Mouse (Mus musculus): ENCODE results near the gene Abcf2. TPM values are rescaled to one million over a fixed set of nuclear protein-coding genes. Genes with fewer than 3 reads are reported as not detected.
"Not testable (repeated sequence)": the region's sequence is repeated elsewhere in the genome, so short reads cannot be mapped to it uniquely, and the experiment has no call there.

Gene Abcf2
- total RNA-seq, 2 experiments from 2014 or later = 62.8 to 81.3 TPM

DNA sequence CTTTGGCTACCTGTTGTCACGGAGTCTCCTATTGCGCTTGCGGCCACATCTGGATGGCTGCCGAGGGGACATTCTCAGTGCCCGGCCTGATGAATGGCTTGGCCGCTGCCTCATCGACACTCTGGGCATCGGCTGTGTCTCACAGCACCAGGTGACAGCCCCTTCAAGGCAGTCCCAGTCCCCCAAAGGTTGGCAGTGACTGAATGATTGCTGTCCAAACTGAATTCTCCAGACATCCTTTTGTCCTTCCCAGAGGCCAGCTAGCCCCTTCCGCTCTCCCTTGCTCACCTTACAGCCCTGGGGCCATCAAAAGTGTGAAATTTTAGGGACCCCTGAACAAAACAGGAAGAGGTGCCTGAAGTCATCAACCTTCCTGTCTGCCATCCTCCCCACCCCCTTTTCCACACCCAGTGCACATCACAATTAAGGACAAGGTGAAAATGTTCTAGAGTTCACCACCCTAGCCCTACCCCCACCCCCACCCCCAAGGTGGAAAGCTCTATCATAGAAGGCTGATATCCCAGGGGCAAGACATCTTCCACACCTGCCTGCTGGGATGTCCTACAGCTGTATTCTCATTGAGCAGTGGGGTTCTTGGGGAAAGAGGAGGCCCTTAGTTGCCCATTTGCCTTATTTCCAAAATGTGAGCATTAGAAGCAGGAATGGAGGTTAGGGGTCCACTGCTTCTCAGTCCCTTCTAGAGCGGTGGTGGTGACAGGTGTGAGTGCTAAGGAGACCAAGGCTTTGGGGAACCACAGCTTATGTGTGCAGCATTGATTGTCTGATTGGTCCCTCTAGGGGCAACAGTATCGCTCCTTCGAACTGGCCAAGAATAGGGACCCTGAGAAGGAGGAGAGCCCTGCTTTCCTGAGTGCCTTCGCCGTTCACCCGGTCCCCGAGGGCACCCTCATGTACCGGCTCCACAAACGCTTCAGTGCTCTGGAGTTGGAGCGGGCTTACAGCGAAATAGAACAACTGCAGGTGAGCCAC lies 12.5 kb upstream of the Abcf2 start:
- no peak for DNase-seq (ENCODE audit: low spot score in 2 of 2)

- no peak for DNase-seq (ENCODE audit: low spot score in 2 of 2)
Measured at GRCm38 (mm10) chr5:24587200-24587577, 9.9 kb upstream of the Abcf2 start.

- DNase-seq (ENCODE audit: low spot score in 2 of 2) = peak; percentile 70
Measured at GRCm38 (mm10) chr5:24586547-24587199, 9.4 kb upstream of the Abcf2 start, which contains the start of gene Chpf2. Chpf2 (plus strand) TSS chr5:24586741.

DNA sequence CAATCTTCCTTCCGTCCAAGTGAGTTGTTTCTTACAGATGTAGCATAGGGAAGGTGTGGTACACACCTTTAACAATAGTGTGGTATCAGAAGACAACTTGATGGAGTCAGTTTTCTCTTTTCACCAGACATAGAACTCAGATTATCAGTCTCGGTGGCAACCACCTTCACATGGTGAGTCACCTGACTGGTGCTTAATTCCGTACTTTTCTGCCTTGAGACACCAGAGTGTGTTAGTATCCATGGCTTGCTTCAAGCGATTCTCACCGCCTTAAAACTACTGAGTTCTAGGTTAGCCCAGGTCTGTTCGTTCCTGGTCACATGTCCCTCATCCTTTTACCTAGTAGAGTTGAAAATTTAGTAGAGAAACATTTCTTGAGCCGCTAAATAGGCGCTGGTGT lies 8.8 kb upstream of the Abcf2 start:
- DNase-seq (ENCODE audit: low spot score in 2 of 2) = no peak

DNA sequence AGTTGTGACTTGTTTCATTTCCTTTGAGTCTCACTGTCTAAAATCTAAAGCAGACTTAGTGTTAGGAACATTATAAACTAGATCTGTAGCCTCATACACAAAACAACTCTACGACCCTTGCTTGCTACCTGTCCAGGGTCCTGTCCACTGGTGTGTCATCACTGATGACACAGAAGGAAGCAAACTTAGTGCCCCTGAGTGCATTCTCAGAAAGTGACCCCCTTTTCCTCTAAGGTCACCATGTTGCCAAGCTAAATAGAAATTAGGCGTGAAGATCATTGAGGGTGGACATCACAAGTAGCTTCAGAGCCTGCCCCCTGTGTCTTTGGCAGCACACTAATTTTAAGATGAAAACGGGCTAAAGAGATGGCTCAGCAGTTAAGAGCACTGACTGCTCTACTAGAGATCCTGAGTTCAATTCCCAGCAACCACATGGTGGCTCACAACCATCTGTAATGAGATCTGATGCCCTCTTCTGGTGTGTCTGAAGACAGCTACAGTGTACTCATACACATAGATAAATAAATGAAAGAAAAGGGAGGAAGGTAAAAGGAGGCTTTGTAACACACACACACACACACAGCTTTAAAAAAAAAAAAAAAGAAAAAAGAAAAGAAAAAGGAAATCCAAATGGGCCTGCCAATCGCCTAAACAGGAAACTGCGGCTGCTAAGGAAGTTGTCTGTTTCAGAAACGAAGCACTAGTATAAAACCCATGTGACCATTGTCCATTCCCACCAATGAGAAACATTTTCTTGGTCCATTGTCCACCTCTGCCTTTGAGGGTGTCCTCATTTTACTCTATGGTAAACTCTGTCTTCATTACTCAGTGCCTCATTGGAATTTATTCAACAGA lies 1.1 kb upstream of the Abcf2 start:
- DNase-seq (ENCODE audit: low spot score in 2 of 2) = no peak

- no peak for DNase-seq (ENCODE audit: low spot score in 2 of 2)
Measured at GRCm38 (mm10) chr5:24576801-24577182, 475 bp downstream of the Abcf2 start.

DNA sequence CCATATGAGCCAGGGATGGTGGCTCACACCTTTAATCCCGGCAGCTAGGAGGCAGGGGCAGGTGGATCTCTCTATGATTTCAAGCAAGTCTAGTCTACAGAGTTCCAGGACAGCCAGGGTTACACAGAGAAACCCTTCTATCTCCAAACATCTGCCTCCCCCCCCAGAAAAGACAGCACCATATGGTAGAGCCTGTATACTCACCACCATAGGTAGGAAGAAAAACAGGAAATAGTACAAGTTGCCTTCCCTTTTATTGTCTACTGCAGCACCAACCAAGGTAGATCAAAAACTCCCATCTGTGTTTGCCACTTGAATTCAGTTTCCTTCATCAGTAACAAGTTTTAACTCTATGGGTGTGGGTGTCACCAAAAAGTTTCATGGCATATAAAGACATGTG lies 1.3 kb downstream of the Abcf2 start:
- no peak for DNase-seq (ENCODE audit: low spot score in 2 of 2)

- DNase-seq (ENCODE audit: low spot score in 2 of 2) = no peak
Measured at GRCm38 (mm10) chr5:24556709-24557108, 20.6 kb downstream of the Abcf2 start, which contains the start of gene 4931409K22Rik. 4931409K22Rik (minus strand) TSS chr5:24556809.

DNA sequence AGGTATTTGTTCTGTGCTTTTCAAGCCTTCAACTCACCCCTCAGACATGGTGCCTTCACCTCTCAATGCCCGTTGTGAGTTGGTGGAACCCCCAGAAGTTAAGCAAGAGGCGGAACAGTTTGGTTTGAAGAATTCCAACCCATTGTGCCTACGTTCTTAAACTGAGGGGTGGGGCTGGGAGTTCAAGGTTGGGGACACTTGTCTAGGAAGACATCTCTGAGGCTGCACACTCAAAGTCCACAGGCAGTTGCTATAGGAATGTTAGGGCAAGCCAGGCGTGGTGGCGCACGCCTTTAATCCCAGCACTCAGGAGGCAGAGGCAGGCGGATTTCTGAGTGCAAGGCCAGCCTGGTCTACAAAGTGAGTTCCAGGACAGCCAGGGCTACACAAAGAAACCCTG lies 21.9 kb downstream of the Abcf2 start:
- not testable (repeated sequence) for DNase-seq (ENCODE audit: low spot score in 2 of 2)

DNA sequence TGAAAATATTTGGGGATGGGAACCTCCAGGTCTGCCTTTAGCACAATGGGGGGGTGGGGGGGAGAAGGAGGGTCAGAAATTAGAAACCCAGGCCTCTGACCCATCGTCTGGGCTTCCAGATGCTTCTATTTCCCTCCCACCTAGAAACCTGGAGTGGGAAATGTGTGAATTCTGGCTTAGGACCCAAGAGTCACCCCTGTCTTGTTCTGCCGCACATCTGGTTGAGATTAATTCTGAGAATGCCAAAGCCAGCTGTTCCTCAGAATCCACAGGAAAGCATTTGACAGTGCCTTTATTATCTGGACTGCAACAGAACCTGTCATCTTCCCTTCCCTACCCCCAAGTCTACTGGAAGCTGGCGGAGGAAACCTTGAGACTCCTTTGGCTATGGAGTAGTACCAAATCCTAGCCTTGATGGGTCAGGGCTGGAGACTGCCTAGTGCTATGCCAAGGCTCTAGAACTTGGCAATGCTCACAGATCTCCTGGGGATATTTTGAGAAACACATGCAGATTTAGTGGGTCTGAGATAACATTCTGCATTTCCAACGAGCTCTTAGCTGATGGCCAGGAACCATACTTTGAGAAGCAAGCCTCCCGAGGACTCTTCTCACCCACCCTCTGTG lies 23.5 kb downstream of the Abcf2 start:
- no peak for DNase-seq (ENCODE audit: low spot score in 2 of 2)

GRCm38 (mm10) chr5:24551317-24551688 lies 26.0 kb downstream of the Abcf2 start:
- no peak for DNase-seq (ENCODE audit: low spot score in 2 of 2)

- DNase-seq (ENCODE audit: low spot score in 2 of 2) = peak in 1 of 2 experiments; percentile 31
Measured at GRCm38 (mm10) chr5:24550598-24551316, 26.5 kb downstream of the Abcf2 start.

DNA sequence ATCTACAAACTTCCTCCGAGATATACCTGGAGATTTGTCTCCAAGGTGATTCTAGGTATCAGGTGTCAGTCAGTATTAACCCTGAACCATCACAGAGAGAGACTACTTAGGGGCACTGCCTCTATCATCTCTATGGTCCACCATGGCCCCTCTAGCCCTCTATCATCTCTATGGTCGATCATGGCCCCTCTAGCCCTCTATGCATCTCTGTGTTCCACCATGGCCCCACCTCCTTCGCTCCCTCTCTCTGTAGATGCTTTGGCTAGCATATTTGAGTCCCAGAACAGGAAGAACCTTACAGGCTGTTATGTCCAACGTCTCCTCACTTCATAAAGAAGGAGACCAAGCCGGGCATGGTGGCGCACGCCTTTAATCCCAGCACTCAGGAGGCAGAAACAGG lies 34.6 kb downstream of the Abcf2 start:
- DNase-seq (ENCODE audit: low spot score in 2 of 2) = no peak

DNA sequence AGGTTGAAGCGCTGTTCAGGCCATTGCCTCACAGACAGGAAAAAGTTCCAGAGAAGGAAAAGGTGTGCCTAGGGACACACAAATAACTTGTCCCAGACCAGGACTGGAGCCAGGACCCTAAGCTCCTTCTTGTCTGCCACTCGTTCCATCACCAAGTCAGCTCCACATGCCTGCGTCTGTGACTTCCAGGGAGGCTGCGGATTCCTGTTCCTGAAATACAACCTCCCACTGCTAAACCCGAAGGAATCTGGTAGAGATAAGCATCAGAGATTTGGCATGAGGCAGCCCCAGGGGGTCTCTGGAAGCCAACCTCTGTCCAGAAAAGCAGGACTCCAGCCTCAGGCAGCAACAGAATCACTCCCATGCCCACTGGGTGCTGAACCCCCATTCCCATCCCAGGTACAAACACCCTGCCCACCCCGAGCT lies 36.1 kb downstream of the Abcf2 start:
- DNase-seq (ENCODE audit: low spot score in 2 of 2) = no peak

- peak in 1 of 2 experiments; percentile 46 for DNase-seq (ENCODE audit: low spot score in 2 of 2)
Measured at GRCm38 (mm10) chr5:24540387-24541143, 36.7 kb downstream of the Abcf2 start, which contains the start of gene Asb10. Asb10 (minus strand) TSS chr5:24540978.

GRCm38 (mm10) chr5:24539571-24540296 lies 37.5 kb downstream of the Abcf2 start:
- DNase-seq (ENCODE audit: low spot score in 2 of 2) = no peak

DNA sequence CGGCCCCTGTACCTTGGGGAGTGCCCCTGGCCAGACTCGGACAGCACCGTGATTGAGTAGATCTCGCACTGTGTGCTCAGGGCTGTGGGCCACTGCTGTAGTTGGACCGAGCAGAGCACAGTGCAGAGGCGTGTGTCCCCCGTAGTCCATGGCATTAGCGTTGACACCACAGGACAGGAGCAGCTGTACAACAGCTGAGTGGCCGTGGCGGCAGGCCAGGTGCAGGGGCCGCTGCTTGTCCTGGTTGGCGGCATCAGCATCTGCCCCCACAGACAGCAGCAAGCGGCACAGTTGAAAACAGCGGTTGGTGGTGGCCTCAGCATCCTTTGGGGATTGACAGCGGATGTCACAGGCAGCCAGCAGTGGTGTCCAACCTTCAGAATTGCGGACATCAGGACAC lies 39.6 kb downstream of the Abcf2 start:
- no peak for DNase-seq (ENCODE audit: low spot score in 2 of 2)

DNA sequence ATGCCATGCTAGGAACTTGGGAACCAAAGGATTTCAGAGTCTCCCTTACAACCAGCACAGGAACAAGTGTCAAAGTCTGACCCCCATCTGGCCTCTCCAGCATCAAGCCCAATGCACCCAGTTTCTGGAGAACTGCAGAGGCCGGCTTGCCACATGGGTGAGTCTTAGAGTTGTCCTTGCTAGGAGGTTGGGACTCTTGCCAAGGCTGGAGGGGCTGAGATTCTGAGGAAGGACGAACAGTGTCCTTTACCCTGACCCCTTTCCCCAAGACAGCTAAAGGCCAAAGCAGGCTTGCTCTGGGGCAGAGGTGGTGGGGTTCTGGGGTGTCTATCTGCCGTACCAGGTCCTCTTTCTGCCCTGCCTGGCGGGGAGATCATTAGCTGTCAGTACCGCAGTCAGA lies 40.8 kb downstream of the Abcf2 start:
- DNase-seq (ENCODE audit: low spot score in 2 of 2) = peak in 1 of 2 experiments; percentile 48

GRCm38 (mm10) chr5:24535731-24536130 lies 41.5 kb downstream of the Abcf2 start:
- no peak for DNase-seq (ENCODE audit: low spot score in 2 of 2)

All from adrenal gland, adult 18-20 months (tissue).